Mouse (Mus musculus) bone marrow macrophage, adult 2 months (primary cell): ENCODE results near the gene Zc3h7b.

ENCODE experiments used
- CTCF ChIP-seq: IDR thresholded peaks from 2 replicates; pipeline ENCODE4 v1.5.1; 2012; ENCODE audit warnings: low read depth, mild to moderate bottlenecking, low read length, moderate library complexity
- POLR2A ChIP-seq: IDR thresholded peaks from 2 replicates; pipeline ENCODE4 v1.6.1; 2012; ENCODE audit warnings: mild to moderate bottlenecking, low read depth, low read length, borderline replicate concordance

- no peak for TF ChIP-seq CTCF
- TF ChIP-seq POLR2A: no peak
Observed at GRCm38 (mm10) chr15:81785701-81786100, 40.8 kb downstream of the Zc3h7b start.
